Mouse (Mus musculus) limb, embryonic 15.5 days (tissue): Measurements from ENCODE around the gene Cfap52. TPM values are rescaled to one million over a fixed set of nuclear protein-coding genes. Genes with fewer than 3 reads are reported as not detected.

Source experiments
- ATAC-seq: fragments of 200-750 bp; cut with Nextera tagmentation; 2 replicates; pipeline ENCODE4 v1.8.0; 2017; ENCODE audit warnings: low read depth, moderate TSS enrichment; ENCODE audit not compliant: insufficient number of reproducible peaks, low FRiP score, low TSS enrichment
- H3K27ac ChIP-seq: fragments of 300-500 bp; sonication (generic); 2 replicates; pipeline ENCODE4 v1.5.1; 2015; ENCODE audit warnings: moderate library complexity, mild to moderate bottlenecking, inconsistent platforms
- H3K27me3 ChIP-seq: fragments of 300-500 bp; sonication (generic); 2 replicates; pipeline ENCODE4 v1.6.1; 2015; ENCODE audit warnings: inconsistent platforms
- H3K36me3 ChIP-seq: fragments of 300-500 bp; sonication (generic); 2 replicates; pipeline ENCODE4 v1.6.1; 2015; ENCODE audit warnings: inconsistent platforms
- H3K4me1 ChIP-seq: fragments of 300-500 bp; sonication (generic); 2 replicates; pipeline ENCODE4 v1.6.1; 2015; ENCODE audit warnings: inconsistent platforms
- H3K4me2 ChIP-seq: fragments of 300-500 bp; sonication (generic); 2 replicates; pipeline ENCODE4 v1.6.1; 2015; ENCODE audit warnings: mild to moderate bottlenecking, inconsistent platforms
- H3K4me3 ChIP-seq: fragments of 300-500 bp; sonication (generic); 2 replicates; pipeline ENCODE4 v1.5.1; 2015; ENCODE audit warnings: mild to moderate bottlenecking, inconsistent platforms
- H3K9ac ChIP-seq: fragments of 300-500 bp; sonication (generic); 2 replicates; pipeline ENCODE4 v1.6.1; 2015; ENCODE audit warnings: inconsistent platforms
- H3K9me3 ChIP-seq: fragments of 300-500 bp; sonication (generic); 2 replicates; pipeline ENCODE4 v1.6.1; 2016; ENCODE audit warnings: inconsistent platforms
- WGBS: fragments of 180-500 bp; shearing (Covaris S2); methylation state at CpG from one replicate; pipeline ENCODE4 v1.1.7; 2015; 5-methylcytosine and 5-hydroxymethylcytosine counted together
- polyA plus RNA-seq: library from polyadenylated mRNA; unstranded; fragments of >200 nt; fragmentation: Nextera tagmentation; extraction: Ambion mirVana; gene quantifications from 2 replicates; pipeline ENCODE4 v1.2.1, GENCODE M21; 2015

The Cfap52 gene
- polyA plus RNA-seq: 0.74 and 1.8 TPM in 2 replicates

GRCm38 (mm10) chr11:67965242-67965883, at the start of gene Cfap52:
Gene Cfap52, minus strand, starts transcription at chr11:67965651.
- Histone ChIP-seq H3K27me3 (no peaks in the 10 kb centered on the region), H3K27ac (peak within 1 kb of the TSS; percentile 8; the same call in 1 of the 2 replicates), H3K4me2 (peak within 1 kb of the TSS; percentile 74), H3K9me3 (no peaks in the 10 kb centered on the region), H3K36me3 (peaks cover 5% of the 10 kb centered on the region; the same call in 1 of the 2 replicates), H3K4me3 (peak within 1 kb of the TSS; percentile 71), H3K4me1 (peaks cover 21% of the 10 kb centered on the region), H3K9ac (peak within 1 kb of the TSS; percentile 67)
- no peak for ATAC-seq
- 10% methylated on average over 15 of the region's 15 CpGs for WGBS

- no peak for ATAC-seq
- no peaks in the 10 kb centered on the region for H3K36me3 ChIP-seq
- WGBS: 84% methylated on average over 7 of the region's 7 CpGs
These were observed 46.8 kb upstream of the Cfap52 start for GRCm38 (mm10) chr11:68012207-68012606.

GRCm38 (mm10) chr11:68009377-68009776, 43.9 kb upstream of the Cfap52 start:
- Histone ChIP-seq H3K9ac (no peak overlapping the region), H3K27ac (no peak overlapping the region), H3K36me3 (no peaks in the 10 kb centered on the region), H3K4me3 (no peak overlapping the region), H3K27me3 (no peaks in the 10 kb centered on the region), H3K4me1 (peaks cover 2% of the 10 kb centered on the region; the same call in 1 of the 2 replicates), H3K4me2 (no peak overlapping the region), H3K9me3 (no peaks in the 10 kb centered on the region)
- WGBS: 47% methylated on average over 5 of the region's 5 CpGs
- ATAC-seq: no peak

More at GRCm38 (mm10) chr11:68012207-68012606, 46.8 kb upstream of the Cfap52 start:
- Histone ChIP-seq H3K4me2 (no peak overlapping the region), H3K4me1 (0 out of 2 replicates have a peak, but pooled peaks cover 7% of the 10 kb centered on the region), H3K9me3 (no peaks in the 10 kb centered on the region), H3K4me3 (no peak overlapping the region), H3K27ac (no peak overlapping the region), H3K27me3 (no peaks in the 10 kb centered on the region), H3K9ac (no peak overlapping the region)

- Histone ChIP-seq H3K9me3 (no peaks in the 10 kb centered on the region), H3K27ac (no peak overlapping the region), H3K9ac (no peak overlapping the region), H3K4me2 (no peak overlapping the region), H3K27me3 (no peaks in the 10 kb centered on the region), H3K36me3 (no peaks in the 10 kb centered on the region), H3K4me1 (no peaks in the 10 kb centered on the region; the same call in 1 of the 2 replicates), H3K4me3 (no peak overlapping the region)
- WGBS: 56% methylated on average over 6 of the region's 6 CpGs
- ATAC-seq: no peak
These were observed 42.2 kb upstream of the Cfap52 start for GRCm38 (mm10) chr11:68007645-68008044.

GRCm38 (mm10) chr11:68006216-68006789, 40.9 kb upstream of the Cfap52 start:
- Histone ChIP-seq H3K4me1 (no peaks in the 10 kb centered on the region; the same call in 1 of the 2 replicates), H3K36me3 (no peaks in the 10 kb centered on the region), H3K27ac (no peak overlapping the region), H3K4me2 (no peak overlapping the region), H3K27me3 (0 out of 2 replicates have a peak, but pooled peaks cover 3% of the 10 kb centered on the region), H3K4me3 (no peak overlapping the region), H3K9ac (no peak overlapping the region), H3K9me3 (no peaks in the 10 kb centered on the region)
- ATAC-seq: no peak
- 34% methylated on average over 8 of the region's 8 CpGs for WGBS

- 20% methylated on average over 6 of the region's 6 CpGs for WGBS
- Histone ChIP-seq H3K27ac (no peak overlapping the region), H3K36me3 (no peaks in the 10 kb centered on the region), H3K4me3 (no peak overlapping the region), H3K9me3 (no peaks in the 10 kb centered on the region), H3K4me2 (no peak overlapping the region), H3K4me1 (peaks cover 2% of the 10 kb centered on the region; the same call in 1 of the 2 replicates), H3K27me3 (0 out of 2 replicates have a peak, but pooled peaks cover 3% of the 10 kb centered on the region), H3K9ac (no peak overlapping the region)
- no peak for ATAC-seq
These were observed 38.7 kb upstream of the Cfap52 start for GRCm38 (mm10) chr11:68004191-68004590.

- no peak overlapping the region for H3K27ac ChIP-seq
- no peak overlapping the region for H3K4me2 ChIP-seq
- no peak overlapping the region for H3K4me3 ChIP-seq
- 61% methylated on average over 5 of the region's 5 CpGs for WGBS
- no peak for ATAC-seq
- no peaks in the 10 kb centered on the region for H3K9me3 ChIP-seq
- H3K36me3 ChIP-seq: no peaks in the 10 kb centered on the region
- 0 out of 2 replicates have a peak, but pooled peaks cover 3% of the 10 kb centered on the region for H3K4me1 ChIP-seq
- no peak overlapping the region for H3K9ac ChIP-seq
- 0 out of 2 replicates have a peak, but pooled peaks cover 3% of the 10 kb centered on the region for H3K27me3 ChIP-seq
These were observed 34.2 kb upstream of the Cfap52 start for GRCm38 (mm10) chr11:67999629-68000028.

- H3K27me3 ChIP-seq: 0 out of 2 replicates have a peak, but pooled peaks cover 3% of the 10 kb centered on the region
- no peaks in the 10 kb centered on the region for H3K36me3 ChIP-seq
- 0 out of 2 replicates have a peak, but pooled peaks cover 3% of the 10 kb centered on the region for H3K4me1 ChIP-seq
- H3K9ac ChIP-seq: no peak overlapping the region
- no peak overlapping the region for H3K27ac ChIP-seq
- no peak overlapping the region for H3K4me2 ChIP-seq
- no peaks in the 10 kb centered on the region for H3K9me3 ChIP-seq
- 50% methylated on average over 3 of the region's 3 CpGs for WGBS
- no peak overlapping the region for H3K4me3 ChIP-seq
- ATAC-seq: no peak
These were observed 33.5 kb upstream of the Cfap52 start for GRCm38 (mm10) chr11:67998905-67999304.

- Histone ChIP-seq H3K27ac (no peak overlapping the region), H3K9me3 (no peaks in the 10 kb centered on the region), H3K4me1 (0 out of 2 replicates have a peak, but pooled peaks cover 3% of the 10 kb centered on the region), H3K4me2 (no peak overlapping the region), H3K4me3 (no peak overlapping the region), H3K27me3 (no peaks in the 10 kb centered on the region), H3K9ac (no peak overlapping the region), H3K36me3 (peaks cover 2% of the 10 kb centered on the region; the same call in 1 of the 2 replicates)
- no peak for ATAC-seq
- 70% methylated on average over 4 of the region's 4 CpGs for WGBS
These were observed 30.5 kb upstream of the Cfap52 start for GRCm38 (mm10) chr11:67995965-67996364.

- H3K4me2 ChIP-seq: no peak overlapping the region
- H3K4me3 ChIP-seq: no peak overlapping the region
- H3K4me1 ChIP-seq: no peaks in the 10 kb centered on the region
- 78% methylated on average over 4 of the region's 4 CpGs for whole genome bisulfite sequencing
- no peaks in the 10 kb centered on the region for H3K9me3 ChIP-seq
- ATAC-seq: no peak
- no peak overlapping the region for H3K27ac ChIP-seq
- no peaks in the 10 kb centered on the region for H3K27me3 ChIP-seq
- peaks cover 15% of the 10 kb centered on the region for H3K36me3 ChIP-seq
- H3K9ac ChIP-seq: no peak overlapping the region
These were observed 25.8 kb upstream of the Cfap52 start for GRCm38 (mm10) chr11:67991240-67991639.

GRCm38 (mm10) chr11:67983564-67983963, 18.1 kb upstream of the Cfap52 start:
- Histone ChIP-seq H3K36me3 (peaks cover 12% of the 10 kb centered on the region), H3K9ac (no peak overlapping the region), H3K4me2 (no peak overlapping the region), H3K9me3 (no peaks in the 10 kb centered on the region), H3K4me1 (peaks cover 4% of the 10 kb centered on the region), H3K27me3 (no peaks in the 10 kb centered on the region), H3K4me3 (no peak overlapping the region), H3K27ac (no peak overlapping the region)
- no peak for ATAC-seq
- WGBS: 77% methylated on average over 6 of the region's 6 CpGs

- no peak for ATAC-seq
- Histone ChIP-seq H3K4me2 (no peak overlapping the region), H3K4me3 (no peak overlapping the region), H3K9ac (no peak overlapping the region), H3K9me3 (no peaks in the 10 kb centered on the region), H3K27me3 (no peaks in the 10 kb centered on the region), H3K4me1 (no peaks in the 10 kb centered on the region), H3K36me3 (peaks cover 21% of the 10 kb centered on the region), H3K27ac (no peak overlapping the region)
- 3% methylated on average over 2 of the region's 2 CpGs for WGBS
These were observed 9.8 kb upstream of the Cfap52 start for GRCm38 (mm10) chr11:67975252-67975651.
